Mouse (Mus musculus) forebrain, embryonic 12.5 days (tissue): ENCODE results near the gene Mmp24. TPM values are rescaled to one million over a fixed set of nuclear protein-coding genes. Genes with fewer than 3 reads are reported as not detected.
"Not testable (repeated sequence)": the region's sequence is repeated elsewhere in the genome, so short reads cannot be mapped to it uniquely, and the experiment has no call there.

Source experiments
- ATAC-seq: fragments of 200-750 bp; cut with Nextera tagmentation; 2 replicates; pipeline ENCODE4 v1.8.0; 2017; ENCODE audit warnings: moderate TSS enrichment; ENCODE audit not compliant: low FRiP score
- H3K27ac ChIP-seq: fragments of 300-500 bp; sonication (generic); 2 replicates; pipeline ENCODE4 v1.5.1; 2016; ENCODE audit warnings: mild to moderate bottlenecking
- H3K27me3 ChIP-seq: fragments of 300-500 bp; sonication (generic); 2 replicates; pipeline ENCODE4 v1.6.1; 2016; ENCODE audit warnings: mild to moderate bottlenecking
- H3K36me3 ChIP-seq: fragments of 300-500 bp; sonication (generic); replicated peaks from 2 replicates; pipeline ENCODE4 v1.6.1; 2016; ENCODE audit warnings: mild to moderate bottlenecking
- H3K4me1 ChIP-seq: fragments of 300-500 bp; sonication (generic); 2 replicates; pipeline ENCODE4 v1.6.1; 2016
- H3K4me2 ChIP-seq: fragments of 300-500 bp; sonication (generic); 2 replicates; pipeline ENCODE4 v1.6.1; 2016; ENCODE audit warnings: mild to moderate bottlenecking, moderate library complexity
- H3K4me3 ChIP-seq: fragments of 300-500 bp; sonication (generic); replicated peaks from 2 replicates; pipeline ENCODE4 v1.5.1; 2016; ENCODE audit warnings: mild to moderate bottlenecking
- H3K9ac ChIP-seq: fragments of 300-500 bp; sonication (generic); 2 replicates; pipeline ENCODE4 v1.6.1; 2016; ENCODE audit warnings: mild to moderate bottlenecking
- H3K9me3 ChIP-seq: fragments of 300-500 bp; sonication (generic); 2 replicates; pipeline ENCODE4 v1.6.1; 2016
- whole genome bisulfite sequencing: fragments of 180-500 bp; shearing (Covaris S2); methylation state at CpG from one replicate; pipeline ENCODE4 v1.1.7; 2016; 5-methylcytosine and 5-hydroxymethylcytosine counted together
- polyA plus RNA-seq: library from polyadenylated mRNA; unstranded; fragments of >200 nt; fragmentation: Nextera tagmentation; extraction: Ambion mirVana; gene quantifications from 2 replicates; pipeline ENCODE4 v1.2.1, GENCODE M21; 2016

Gene Mmp24
- 3.4 and 4.4 TPM in 2 replicates for polyA plus RNA-seq

- Histone ChIP-seq H3K4me3 (peak within 1 kb of the TSS; percentile 58), H3K4me2 (peak within 1 kb of the TSS; percentile 75), H3K4me1 (peaks cover 17% of the 10 kb centered on the region), H3K9me3 (no peaks in the 10 kb centered on the region), H3K36me3 (no peaks in the 10 kb centered on the region), H3K27me3 (peaks cover 55% of the 10 kb centered on the region), H3K27ac (peak within 1 kb of the TSS; percentile 59), H3K9ac (peak within 1 kb of the TSS; percentile 68)
- 2% methylated on average over 47 of the region's 100 CpGs for WGBS
- no peak; the same call in 1 of the 2 replicates for ATAC-seq
Measured at GRCm38 (mm10) chr2:155774927-155775684, at the start of gene Mmp24. Mmp24 (plus strand) TSS chr2:155775342.

GRCm38 (mm10) chr2:155726302-155726701 lies 48.8 kb upstream of the Mmp24 start:
- Histone ChIP-seq H3K9ac (no peak overlapping the region), H3K27me3 (no peaks in the 10 kb centered on the region), H3K27ac (no peak overlapping the region), H3K4me2 (no peak overlapping the region), H3K4me3 (no peak overlapping the region), H3K4me1 (peaks cover 12% of the 10 kb centered on the region), H3K36me3 (peaks cover 7% of the 10 kb centered on the region), H3K9me3 (no peaks in the 10 kb centered on the region)
- 86% methylated on average over 7 of the region's 7 CpGs for WGBS
- ATAC-seq, result no peak

GRCm38 (mm10) chr2:155727764-155728395 lies 47.3 kb upstream of the Mmp24 start:
- H3K4me3 ChIP-seq, result no peak overlapping the region
- H3K4me1 ChIP-seq, result peaks cover 12% of the 10 kb centered on the region
- H3K9ac ChIP-seq, result no peak overlapping the region
- no peak for ATAC-seq
- no peaks in the 10 kb centered on the region for H3K36me3 ChIP-seq
- no peak overlapping the region for H3K27ac ChIP-seq
- no peaks in the 10 kb centered on the region for H3K9me3 ChIP-seq
- no peaks in the 10 kb centered on the region for H3K27me3 ChIP-seq
- peak overlapping the region; percentile 96; the same call in 1 of the 2 replicates for H3K4me2 ChIP-seq
- WGBS, result 82% methylated on average over 7 of the region's 7 CpGs

- ATAC-seq, result 0 out of 2 replicates have a peak, but pooled peaks have one; percentile 5
- peak overlapping the region; percentile 94 for H3K4me3 ChIP-seq
- H3K27me3 ChIP-seq, result no peaks in the 10 kb centered on the region
- H3K27ac ChIP-seq, result peak overlapping the region; percentile 54; the same call in 1 of the 2 replicates
- peak overlapping the region; percentile 85 for H3K9ac ChIP-seq
- peak overlapping the region; percentile 96 for H3K4me2 ChIP-seq
- peaks cover 12% of the 10 kb centered on the region for H3K4me1 ChIP-seq
- whole genome bisulfite sequencing, result 6% methylated on average over 15 of the region's 15 CpGs
- no peaks in the 10 kb centered on the region for H3K9me3 ChIP-seq
- no peaks in the 10 kb centered on the region for H3K36me3 ChIP-seq
Measured at GRCm38 (mm10) chr2:155728742-155729141, 46.4 kb upstream of the Mmp24 start.

GRCm38 (mm10) chr2:155729158-155729645 lies 45.9 kb upstream of the Mmp24 start, which contains the start of gene Edem2:
Edem2 (minus strand) TSS chr2:155729475.
- peak within 1 kb of the TSS; percentile 85 for H3K9ac ChIP-seq
- H3K36me3 ChIP-seq, result no peaks in the 10 kb centered on the region
- no peaks in the 10 kb centered on the region for H3K9me3 ChIP-seq
- ATAC-seq, result peak; percentile 96
- H3K27me3 ChIP-seq, result no peaks in the 10 kb centered on the region
- peak within 1 kb of the TSS; percentile 54; the same call in 1 of the 2 replicates for H3K27ac ChIP-seq
- H3K4me2 ChIP-seq, result peak within 1 kb of the TSS; percentile 96
- peak within 1 kb of the TSS; percentile 94 for H3K4me3 ChIP-seq
- peaks cover 12% of the 10 kb centered on the region for H3K4me1 ChIP-seq
- under 1% methylated on average over 33 of the region's 33 CpGs for WGBS

- H3K36me3 ChIP-seq, result no peaks in the 10 kb centered on the region
- H3K9me3 ChIP-seq, result no peaks in the 10 kb centered on the region
- no peak overlapping the region for H3K4me2 ChIP-seq
- 83% methylated on average over 5 of the region's 5 CpGs for WGBS
- no peak overlapping the region for H3K9ac ChIP-seq
- no peak overlapping the region for H3K27ac ChIP-seq
- H3K4me3 ChIP-seq, result no peak overlapping the region
- ATAC-seq, result no peak
- H3K4me1 ChIP-seq, result no peaks in the 10 kb centered on the region
- no peaks in the 10 kb centered on the region for H3K27me3 ChIP-seq
Measured at GRCm38 (mm10) chr2:155735080-155735479, 40.1 kb upstream of the Mmp24 start.

GRCm38 (mm10) chr2:155735766-155736165 lies 39.4 kb upstream of the Mmp24 start, which contains the start of gene Gm17581:
Gm17581 (minus strand) TSS chr2:155735866.
- H3K27ac ChIP-seq, ATAC-seq, H3K27me3 ChIP-seq, H3K9me3 ChIP-seq, H3K9ac ChIP-seq, H3K36me3 ChIP-seq, H3K4me1 ChIP-seq, H3K4me3 ChIP-seq, H3K4me2 ChIP-seq: not testable (repeated sequence)
- 84% methylated on average over 5 of the region's 5 CpGs for WGBS

- Histone ChIP-seq H3K4me3 (no peak overlapping the region), H3K27me3 (no peaks in the 10 kb centered on the region), H3K36me3 (no peaks in the 10 kb centered on the region), H3K9ac (no peak overlapping the region), H3K9me3 (no peaks in the 10 kb centered on the region), H3K27ac (no peak overlapping the region), H3K4me2 (no peak overlapping the region), H3K4me1 (no peaks in the 10 kb centered on the region)
- WGBS, result 86% methylated on average over 6 of the region's 6 CpGs
- no peak for ATAC-seq
Measured at GRCm38 (mm10) chr2:155736936-155737335, 38.2 kb upstream of the Mmp24 start.

GRCm38 (mm10) chr2:155737803-155738202 lies 37.3 kb upstream of the Mmp24 start:
- ATAC-seq, result no peak
- H3K9me3 ChIP-seq, result no peaks in the 10 kb centered on the region
- H3K36me3 ChIP-seq, result no peaks in the 10 kb centered on the region
- H3K4me2 ChIP-seq, result no peak overlapping the region
- 77% methylated on average over 9 of the region's 9 CpGs for WGBS
- no peak overlapping the region for H3K9ac ChIP-seq
- no peaks in the 10 kb centered on the region for H3K4me1 ChIP-seq
- H3K27me3 ChIP-seq, result no peaks in the 10 kb centered on the region
- H3K27ac ChIP-seq, result no peak overlapping the region
- H3K4me3 ChIP-seq, result no peak overlapping the region

- 89% methylated on average over 11 of the region's 11 CpGs for WGBS
- H3K4me2 ChIP-seq, result no peak overlapping the region
- no peak overlapping the region for H3K27ac ChIP-seq
- no peak overlapping the region for H3K9ac ChIP-seq
- no peaks in the 10 kb centered on the region for H3K27me3 ChIP-seq
- no peaks in the 10 kb centered on the region for H3K9me3 ChIP-seq
- no peak overlapping the region for H3K4me3 ChIP-seq
- no peaks in the 10 kb centered on the region for H3K4me1 ChIP-seq
- H3K36me3 ChIP-seq, result no peaks in the 10 kb centered on the region
- ATAC-seq, result no peak
Measured at GRCm38 (mm10) chr2:155742211-155742610, 32.9 kb upstream of the Mmp24 start.

GRCm38 (mm10) chr2:155742931-155743337 lies 32.2 kb upstream of the Mmp24 start:
- Histone ChIP-seq H3K4me3 (no peak overlapping the region), H3K27ac (no peak overlapping the region), H3K4me1 (no peaks in the 10 kb centered on the region), H3K9ac (no peak overlapping the region), H3K4me2 (no peak overlapping the region), H3K9me3 (no peaks in the 10 kb centered on the region), H3K27me3 (no peaks in the 10 kb centered on the region), H3K36me3 (no peaks in the 10 kb centered on the region)
- WGBS, result 86% methylated on average over 12 of the region's 12 CpGs
- ATAC-seq, result no peak

- H3K27me3 ChIP-seq, result no peaks in the 10 kb centered on the region
- no peak for ATAC-seq
- H3K4me1 ChIP-seq, result no peaks in the 10 kb centered on the region
- no peak overlapping the region for H3K4me3 ChIP-seq
- WGBS, result 96% methylated on average over 9 of the region's 9 CpGs
- no peaks in the 10 kb centered on the region for H3K9me3 ChIP-seq
- H3K9ac ChIP-seq, result no peak overlapping the region
- no peaks in the 10 kb centered on the region for H3K36me3 ChIP-seq
- no peak overlapping the region for H3K27ac ChIP-seq
- H3K4me2 ChIP-seq, result no peak overlapping the region
Measured at GRCm38 (mm10) chr2:155743351-155743750, 31.8 kb upstream of the Mmp24 start.
